Comparison of ENCODE assay signal across 9 mouse cellular contexts in genomic region chr17:34170877-34171498, GRCm38 (mm10). TPM values are rescaled to one million over a fixed set of nuclear protein-coding genes. Genes with fewer than 3 reads are reported as not detected.
DNase-seq lines count a peak whose midpoint lies in the region; ATAC-seq lines count a peak whose summit lies in the region.
"Had no signal": no experiment of that assay in that cellular context is flagged by ENCODE, and none has a peak within 500 bp of the region (broad histone marks: within the 10 kb centered on the region; RNA-seq: fewer than 3 reads in every experiment).

No protein-coding gene starts in this region.

- H3K4me3 ChIP-seq in liver, embryonic 16.5 days (ENCODE audit: low read depth, low read length): peak overlapping the region; percentile 27; the same call in 1 of the 2 replicates
- H3K4me3 ChIP-seq: midbrain, embryonic 12.5 days had no signal

- peak overlapping the region; percentile 29 for H3K4me2 ChIP-seq in liver, embryonic 16.5 days (ENCODE audit: low read depth, low read length)
- H3K4me2 ChIP-seq: midbrain, embryonic 12.5 days had no signal

- no peaks in the 10 kb centered on the region for H3K9me3 ChIP-seq in liver, embryonic 16.5 days (replicated peaks; ENCODE audit: control insufficient read depth, low read length)

- H3K36me3 ChIP-seq in liver, embryonic 16.5 days (ENCODE audit: control insufficient read depth, insufficient read depth): no peaks in the 10 kb centered on the region
- H3K36me3 ChIP-seq: midbrain, embryonic 12.5 days had no signal

- peak; percentile 54; the same call in 1 of the 2 replicates for ATAC-seq in liver, embryonic 16.5 days (ENCODE audit: low read depth)

- no peaks in the 10 kb centered on the region; the same call in 1 of the 2 replicates for H3K4me1 ChIP-seq in liver, embryonic 16.5 days (ENCODE audit: control insufficient read depth, low read depth, low read length)
- H3K4me1 ChIP-seq: midbrain, embryonic 12.5 days had no signal

- H3K27me3 ChIP-seq in liver, embryonic 16.5 days (ENCODE audit: control insufficient read depth, insufficient read depth, low read depth, low read length): no peaks in the 10 kb centered on the region

- no peak overlapping the region for H3K9ac ChIP-seq in liver, embryonic 16.5 days (ENCODE audit: low read depth, low read length)
- H3K9ac ChIP-seq: midbrain, embryonic 12.5 days had no signal

- WGBS in liver, embryonic 16.5 days (ENCODE audit: insufficient replicate concordance): 12% methylated on average over 13 of the region's 13 CpGs

- H3K27ac ChIP-seq in liver, embryonic 16.5 days (ENCODE audit: low read length): no peak overlapping the region
- H3K27ac ChIP-seq: midbrain, embryonic 12.5 days had no signal

- DNase-seq in CD4-positive helper T cell, adult 2 months (ENCODE audit: low read depth, low spot score): peak; percentile 96
- peak; percentile 81 for DNase-seq in MN1 (ENCODE audit: low spot score)
- peak; percentile 69 for DNase-seq in cerebellum, adult 8-10 months
- peak; percentile 38 for DNase-seq in gastrocnemius, postnatal 25 days
- DNase-seq in kidney, postnatal 4 days: peak; percentile 87 to 89
- peak; percentile 80 for DNase-seq in retina, postnatal 1 day
- peak; percentile 61 to 71 for DNase-seq in urinary bladder, adult 18-20 months (ENCODE audit: low spot score in 2 of 2)

RNA-seq across cellular contexts. Expression of gene Tap1, which starts 16.4 kb away (rescaled TPM):
- 1 to 10 TPM; 1.4 to 1.5 TPM for total RNA-seq in gastrocnemius, postnatal 25 days (2021)
- 3.8 and 4.2 TPM in 2 replicates for polyA plus RNA-seq in liver, embryonic 16.5 days (2015; fragmentation: Nextera tagmentation; extraction: Ambion mirVana)

RNA-seq across cellular contexts. Expression of gene Psmb9, which starts 16.6 kb away (rescaled TPM):
- 1 to 10 TPM; 1.3 to 3.1 TPM for total RNA-seq in gastrocnemius, postnatal 25 days (2021)
- 9.6 and 9.7 TPM in 2 replicates for polyA plus RNA-seq in liver, embryonic 16.5 days (2015; fragmentation: Nextera tagmentation; extraction: Ambion mirVana)

RNA-seq across cellular contexts. Expression of gene H2-DMb1, which starts 18.1 kb away (rescaled TPM):
- 1 to 10 TPM in 1 of 2 experiments, under 1 TPM in 1; 0.43 to 1.2 TPM for total RNA-seq in gastrocnemius, postnatal 25 days (2021)
- polyA plus RNA-seq in liver, embryonic 16.5 days (2015; fragmentation: Nextera tagmentation; extraction: Ambion mirVana): 1.3 and 1.5 TPM in 2 replicates

RNA-seq across cellular contexts. Expression of gene Psmb8, which starts 26.5 kb away (rescaled TPM):
- 1 to 10 TPM; 2.9 to 4.8 TPM for total RNA-seq in gastrocnemius, postnatal 25 days (2021)
- polyA plus RNA-seq in liver, embryonic 16.5 days (2015; fragmentation: Nextera tagmentation; extraction: Ambion mirVana): 17.7 and 18.5 TPM in 2 replicates

RNA-seq across cellular contexts. Expression of gene H2-DMb2, which starts 27.9 kb away (rescaled TPM):
- total RNA-seq in gastrocnemius, postnatal 25 days (2021): under 1 TPM; 0.28 to 0.67 TPM
- polyA plus RNA-seq in liver, embryonic 16.5 days (2015; fragmentation: Nextera tagmentation; extraction: Ambion mirVana): 0.74 and 1.0 TPM in 2 replicates

Comparison
In these comparisons a context has a peak if more than half of its experiments do, and no peak if none do; other contexts are left out.
1. DNase-seq: peak in every context shown above with its lines; median percentile 96 in CD4-positive helper T cell, adult 2 months; 88 in kidney, postnatal 4 days; 81 in MN1; 80 in retina, postnatal 1 day; 69 in cerebellum, adult 8-10 months; 66 in urinary bladder, adult 18-20 months; 38 in gastrocnemius, postnatal 25 days.